In the genomic region with DNA sequence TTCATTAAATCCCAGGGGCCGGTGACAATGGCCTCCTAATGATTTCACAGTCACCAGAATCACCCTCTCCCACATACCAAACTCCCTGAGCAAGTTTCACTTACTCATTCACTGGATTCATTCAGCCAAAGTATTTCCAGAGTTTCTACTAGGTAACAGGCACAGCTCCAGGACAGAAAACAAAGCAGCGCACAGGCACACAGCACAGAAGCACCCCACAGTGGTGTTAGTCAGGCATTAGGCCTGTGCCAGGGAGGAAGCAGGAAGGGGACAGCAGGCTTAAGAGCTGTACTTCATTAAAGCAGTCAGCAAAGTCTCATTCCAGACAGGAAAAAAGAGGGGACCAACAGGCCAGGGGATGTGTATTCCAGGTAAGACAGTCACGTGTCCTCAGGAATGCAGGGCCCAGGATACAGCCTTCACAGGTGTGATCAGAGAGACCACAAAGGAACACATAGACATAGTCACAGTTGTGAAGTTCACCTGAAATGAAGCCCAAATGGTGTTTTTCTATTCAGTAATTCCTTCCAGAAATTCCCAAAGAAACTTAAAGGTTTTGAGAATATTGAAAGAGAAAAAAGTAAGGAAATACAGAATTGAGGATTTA, we compare ENCODE assay signal across 7 mouse cellular contexts.
DNase-seq lines count a peak whose midpoint lies in the region; ATAC-seq and TF ChIP-seq lines count a peak whose summit lies in the region.

No protein-coding gene starts in this region.

- H3K36me3 ChIP-seq in ES-E14 (ENCODE audit: control insufficient read depth, insufficient read depth, low read length, poor library complexity, severe bottlenecking): no peaks in the 10 kb centered on the region
- no peaks in the 10 kb centered on the region for H3K36me3 ChIP-seq in forebrain, embryonic 13.5 days (ENCODE audit: poor library complexity, severe bottlenecking)
- no peaks in the 10 kb centered on the region for H3K36me3 ChIP-seq in midbrain, embryonic 15.5 days (replicated peaks)

- in situ Hi-C loops in ES-E14 (cut with MboI; ENCODE audit: low sequenced_read_pairs in 2 of 2, unreplicated experiment in 2 of 2): no loop called here

- no peak for DNase-seq in ES-E14 (ENCODE audit: low read depth, low spot score)
- DNase-seq in adrenal gland, postnatal 25 days: peak; percentile 52
- DNase-seq in heart, postnatal 4 days: peak; percentile 68
- peak; percentile 48 to 52 for DNase-seq in layer of hippocampus, postnatal 36 days
- DNase-seq in thymus, postnatal 14 days: no peak

- 12% methylated on average over 3 of the region's 3 CpGs for WGBS in forebrain, embryonic 13.5 days
- 26% methylated on average over 3 of the region's 3 CpGs for WGBS in midbrain, embryonic 15.5 days

- H3K4me2 ChIP-seq in forebrain, embryonic 13.5 days: no peak overlapping the region
- no peak overlapping the region for H3K4me2 ChIP-seq in midbrain, embryonic 15.5 days

- H3K4me3 ChIP-seq in ES-E14 (ENCODE audit: insufficient read depth in 1 of 2, low read depth in 1 of 2, low read length in 2 of 2, poor library complexity in 1 of 2, severe bottlenecking in 1 of 2): no peak overlapping the region
- no peak overlapping the region for H3K4me3 ChIP-seq in forebrain, embryonic 13.5 days
- no peak overlapping the region for H3K4me3 ChIP-seq in midbrain, embryonic 15.5 days

- peaks cover 5% of the 10 kb centered on the region; the same call in 1 of the 2 replicates for H3K27me3 ChIP-seq in forebrain, embryonic 13.5 days
- no peaks in the 10 kb centered on the region for H3K27me3 ChIP-seq in midbrain, embryonic 15.5 days (replicated peaks)

- peak overlapping the region; percentile 50 for H3K27ac ChIP-seq in ES-E14 (ENCODE audit: insufficient read depth, low read depth, low read length, poor library complexity, severe bottlenecking)
- no peak overlapping the region for H3K27ac ChIP-seq in forebrain, embryonic 13.5 days
- H3K27ac ChIP-seq in midbrain, embryonic 15.5 days: 0 out of 2 replicates have a peak overlapping the region, but pooled peaks have one; percentile 23

- ATAC-seq in forebrain, embryonic 13.5 days: peak; percentile 83
- peak; percentile 79 for ATAC-seq in midbrain, embryonic 15.5 days (replicated peaks)

- H3K9me3 ChIP-seq in ES-E14 (ENCODE audit: control insufficient read depth, insufficient read depth, low read depth, low read length): no peaks in the 10 kb centered on the region
- no peaks in the 10 kb centered on the region for H3K9me3 ChIP-seq in forebrain, embryonic 13.5 days (replicated peaks)
- H3K9me3 ChIP-seq in midbrain, embryonic 15.5 days: no peaks in the 10 kb centered on the region

- peaks cover 7 to 18% of the 10 kb centered on the region in 2 experiments; a peak in 3 of 4 replicates for H3K4me1 ChIP-seq in ES-E14 (ENCODE audit: control insufficient read depth in 2 of 2, insufficient read depth in 2 of 2, low read length in 2 of 2, poor library complexity in 1 of 2)
- H3K4me1 ChIP-seq in forebrain, embryonic 13.5 days: peaks cover 29% of the 10 kb centered on the region
- peaks cover 6% of the 10 kb centered on the region for H3K4me1 ChIP-seq in midbrain, embryonic 15.5 days

- H3K9ac ChIP-seq in ES-E14 (ENCODE audit: insufficient read depth, low read depth, low read length, poor library complexity, severe bottlenecking): no peak overlapping the region
- H3K9ac ChIP-seq in forebrain, embryonic 13.5 days: no peak overlapping the region
- H3K9ac ChIP-seq in midbrain, embryonic 15.5 days: no peak overlapping the region

TF ChIP-seq in ES-E14, 5 proteins besides CTCF, POLR2A, EP300 and RAD21:
- TF ChIP-seq ZC3H11A (IDR thresholded peaks at IDR 0.05; ENCODE audit: borderline replicate concordance, low read depth, low read length): no peak
- TF ChIP-seq MAFK (IDR thresholded peaks at IDR 0.05; ENCODE audit: insufficient read depth, low read depth, low read length): no peak
- TF ChIP-seq ZNF384 (IDR thresholded peaks at IDR 0.05; ENCODE audit: low read depth, low read length): no peak
- no peak for TF ChIP-seq CHD2 (IDR thresholded peaks at IDR 0.05; ENCODE audit: low read depth, low read length)

Comparison
In these comparisons a context has a peak if more than half of its experiments do, and no peak if none do; other contexts are left out.
1. DNase-seq: peak in adrenal gland, postnatal 25 days (single experiment), heart, postnatal 4 days (single experiment) and layer of hippocampus, postnatal 36 days (2 of 2); none in ES-E14 (single experiment) and thymus, postnatal 14 days (single experiment).